Mouse (Mus musculus) adrenal gland, postnatal 36 days (tissue): ENCODE measurements around the gene Grpr. TPM values are rescaled to one million over a fixed set of nuclear protein-coding genes. Genes with fewer than 3 reads are reported as not detected.

ENCODE experiments used
- DNase-seq, 2 experiments: peaks; one replicate each; pipeline ENCODE4 v3.0.0; 2021; ENCODE audit warnings: mixed read lengths in 1 of 2
- long read RNA-seq, 2 experiments: library from polyadenylated mRNA; stranded (forward); transcript quantifications; one replicate each; pipeline ENCODE4 v2.0.0; 2021; ENCODE audit warnings: borderline sequencing depth in 2 of 2
- total RNA-seq, 2 experiments: library from RNA; stranded (reverse); gene quantifications; 2 replicates each; pipeline ENCODE4 v1.2.3; 2021

Grpr gene
- 1 to 10 TPM; 5.8 to 6.6 TPM for total RNA-seq
- long read RNA-seq, experiment 1, partial matches to known transcripts: 0 of 2 reads
- long read RNA-seq, experiment 1, other reads (novel, unspliced or antisense): 1 of 2 reads
- long read RNA-seq, experiment 2: 0 reads

- peak; percentile 65 to 73 for DNase-seq
Observed at GRCm38 (mm10) chrX:163549666-163550065, at the start of gene Grpr. Gene Grpr, minus strand, starts transcription at chrX:163549677.

DNA sequence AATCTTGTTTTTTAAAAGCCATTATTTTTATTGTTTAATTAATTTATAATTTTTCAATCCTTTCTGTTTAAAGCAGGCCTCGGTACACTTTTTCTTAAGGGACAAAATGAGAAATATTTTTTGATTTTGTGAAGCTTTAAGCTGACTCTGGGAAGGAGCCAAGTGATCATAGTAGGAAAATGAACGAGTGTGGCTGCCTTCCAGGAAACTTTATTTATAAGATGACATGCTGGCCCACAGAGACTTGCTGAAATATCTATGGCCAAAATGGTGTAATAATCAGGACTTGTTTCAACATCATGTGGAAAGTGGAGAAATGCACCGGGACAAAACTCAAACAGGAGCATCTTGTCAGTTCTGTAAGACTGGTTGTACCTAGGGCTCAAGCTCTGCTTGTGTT, 11.0 kb upstream of the Grpr start:
- no peak for DNase-seq

GRCm38 (mm10) chrX:163547042-163547441, 2.4 kb downstream of the Grpr start:
- DNase-seq: no peak

DNA sequence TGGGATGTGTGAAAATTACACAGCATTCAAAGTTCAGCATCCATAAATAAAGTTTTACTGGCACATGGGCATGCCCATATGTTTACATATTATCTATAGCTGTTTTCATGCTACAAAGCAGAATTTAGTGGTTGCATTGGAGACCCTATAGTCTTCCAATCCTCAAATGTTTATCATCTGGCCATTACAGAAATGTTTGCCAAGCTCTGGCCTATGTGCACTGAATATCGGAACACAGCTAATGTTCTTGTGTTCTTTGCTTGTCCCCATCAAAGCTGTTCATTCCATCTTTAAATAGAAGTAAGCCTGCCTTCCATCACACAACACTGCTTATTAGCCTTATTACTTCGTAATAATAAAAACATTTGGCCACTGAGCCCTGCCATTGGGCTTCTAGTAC, 16.6 kb downstream of the Grpr start:
- no peak for DNase-seq

DNA sequence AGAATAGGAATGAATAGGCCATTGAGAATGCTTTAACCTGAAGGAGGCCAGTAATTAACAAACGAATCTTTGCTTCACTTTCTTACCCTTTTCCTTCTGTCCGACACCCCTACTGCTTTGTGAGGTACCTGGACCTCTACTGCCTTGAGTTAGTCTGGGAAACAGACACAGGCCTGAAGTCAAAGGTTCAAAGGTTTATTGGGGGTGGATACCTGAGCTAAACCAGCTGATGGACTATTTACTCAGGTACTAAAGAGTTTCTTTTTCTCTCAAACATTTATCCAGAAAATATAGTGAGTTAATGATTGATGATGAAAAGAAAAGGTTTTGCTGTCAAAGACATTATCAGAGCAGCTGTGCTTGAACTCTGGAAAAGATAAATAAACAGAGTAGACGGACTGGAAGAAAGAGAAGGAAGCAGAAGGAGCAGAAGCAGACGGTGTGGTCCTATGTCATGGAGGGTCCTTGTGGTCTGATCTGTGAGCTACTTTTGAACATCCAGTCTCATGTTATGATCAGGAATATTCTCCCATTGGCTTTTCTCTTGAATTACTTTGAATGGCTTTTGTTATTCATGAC, 30.4 kb downstream of the Grpr start:
- no peak for DNase-seq

- DNase-seq: no peak
Observed at GRCm38 (mm10) chrX:163511766-163512165, 37.7 kb downstream of the Grpr start.

DNA sequence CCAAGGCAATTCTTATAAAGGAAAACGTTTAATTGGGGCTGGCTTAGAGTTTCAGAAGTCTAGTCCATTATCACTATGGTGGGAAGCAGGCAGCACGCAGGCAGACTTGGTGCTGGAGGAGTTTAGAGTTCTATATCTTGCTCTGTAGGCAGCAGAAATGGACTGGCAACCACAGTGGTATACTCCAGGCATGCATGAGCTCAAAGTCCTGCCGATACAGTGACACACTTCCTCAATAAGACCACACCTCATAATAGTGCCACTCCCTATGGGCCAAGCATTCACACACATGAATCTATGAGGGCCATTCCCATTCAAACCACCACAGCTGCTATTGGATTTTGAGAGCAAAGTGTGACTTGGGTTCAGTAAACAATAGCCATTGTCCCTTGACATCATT, 47.4 kb downstream of the Grpr start:
- no peak for DNase-seq

Other genes starting within 250 kb of the Grpr start
- gene Rnf138rt1, start 211.7 kb upstream of the Grpr start, total RNA-seq: 1 to 10 TPM in 1 of 2 experiments, under 1 TPM in 1; 0.56 to 1.7 TPM